Mouse (Mus musculus): Measurements from ENCODE around the gene Mknk2. TPM values are rescaled to one million over a fixed set of nuclear protein-coding genes. Genes with fewer than 3 reads are reported as not detected.
A peak's percentile ranks its signal among the peaks of the same experiment; 100 is the strongest.

Mknk2 gene
- polyA plus RNA-seq, 1 experiment from 2014 or later, result 78.7 TPM

DNA sequence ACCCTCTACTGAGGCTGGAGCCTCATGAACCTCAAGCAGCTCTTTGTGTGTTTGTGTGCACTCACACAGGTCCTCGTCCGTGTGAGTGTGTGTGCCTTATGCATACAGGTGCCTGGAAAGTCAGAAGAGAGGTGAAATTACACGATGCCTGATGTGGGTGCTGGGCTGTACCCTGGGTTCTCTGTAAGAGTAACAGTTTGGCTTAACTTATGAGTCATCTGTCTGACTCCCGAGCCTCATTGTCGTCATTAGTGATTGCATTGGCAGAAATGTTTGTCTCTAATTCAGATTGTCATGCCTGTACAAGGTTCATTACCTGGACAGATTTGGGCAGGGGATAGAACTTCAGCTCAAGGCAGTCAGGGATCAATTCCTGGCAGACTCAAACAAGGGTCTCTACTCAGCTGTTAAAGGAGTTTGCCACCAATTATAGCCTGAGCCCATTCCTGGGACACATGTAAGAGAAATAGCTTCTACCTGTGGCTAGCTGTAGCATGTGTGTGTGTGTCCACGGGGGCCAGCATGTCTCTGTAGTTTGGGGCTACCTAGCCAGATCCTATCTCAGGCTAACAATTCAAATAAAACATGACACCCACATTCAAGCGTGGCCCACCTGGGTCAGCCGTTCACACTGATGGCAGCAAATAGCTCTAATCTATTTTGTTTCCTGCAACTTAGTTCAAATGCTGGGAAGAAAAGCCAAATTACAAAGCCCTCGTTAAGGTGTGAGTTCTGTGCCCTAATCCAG is 610 bp downstream of the Mknk2 start:
- WGBS, result 24% methylated on average over 9 of the region's 9 CpGs
- Histone ChIP-seq H3K4me1 (peaks cover 67% of the 10 kb centered on the region), H3K27ac (replicated peaks) (peak overlapping the region; percentile 100), H3K36me3 (peaks cover 16% of the 10 kb centered on the region), H3K4me2 (peak overlapping the region; percentile 97), H3K27me3 (replicated peaks) (no peaks in the 10 kb centered on the region), H3K9ac (peak overlapping the region; percentile 93), H3K9me3 (no peaks in the 10 kb centered on the region), H3K4me3 (peak overlapping the region; percentile 100)
- ATAC-seq (ENCODE audit: extremely low read depth, insufficient number of reproducible peaks, low FRiP score, low TSS enrichment), result no peak

GRCm38 (mm10) chr10:80676198-80676928 is 1.5 kb downstream of the Mknk2 start:
- Histone ChIP-seq H3K27ac (replicated peaks) (peak overlapping the region; percentile 100), H3K27me3 (replicated peaks) (no peaks in the 10 kb centered on the region), H3K4me1 (peaks cover 76% of the 10 kb centered on the region), H3K9me3 (no peaks in the 10 kb centered on the region), H3K9ac (peak overlapping the region; percentile 100), H3K36me3 (peaks cover 25% of the 10 kb centered on the region), H3K4me3 (peak overlapping the region; percentile 100), H3K4me2 (peak overlapping the region; percentile 97)
- under 1% methylated on average over 70 of the region's 78 CpGs for WGBS
- peak; percentile 81 for ATAC-seq (ENCODE audit: extremely low read depth, insufficient number of reproducible peaks, low FRiP score, low TSS enrichment)

DNA sequence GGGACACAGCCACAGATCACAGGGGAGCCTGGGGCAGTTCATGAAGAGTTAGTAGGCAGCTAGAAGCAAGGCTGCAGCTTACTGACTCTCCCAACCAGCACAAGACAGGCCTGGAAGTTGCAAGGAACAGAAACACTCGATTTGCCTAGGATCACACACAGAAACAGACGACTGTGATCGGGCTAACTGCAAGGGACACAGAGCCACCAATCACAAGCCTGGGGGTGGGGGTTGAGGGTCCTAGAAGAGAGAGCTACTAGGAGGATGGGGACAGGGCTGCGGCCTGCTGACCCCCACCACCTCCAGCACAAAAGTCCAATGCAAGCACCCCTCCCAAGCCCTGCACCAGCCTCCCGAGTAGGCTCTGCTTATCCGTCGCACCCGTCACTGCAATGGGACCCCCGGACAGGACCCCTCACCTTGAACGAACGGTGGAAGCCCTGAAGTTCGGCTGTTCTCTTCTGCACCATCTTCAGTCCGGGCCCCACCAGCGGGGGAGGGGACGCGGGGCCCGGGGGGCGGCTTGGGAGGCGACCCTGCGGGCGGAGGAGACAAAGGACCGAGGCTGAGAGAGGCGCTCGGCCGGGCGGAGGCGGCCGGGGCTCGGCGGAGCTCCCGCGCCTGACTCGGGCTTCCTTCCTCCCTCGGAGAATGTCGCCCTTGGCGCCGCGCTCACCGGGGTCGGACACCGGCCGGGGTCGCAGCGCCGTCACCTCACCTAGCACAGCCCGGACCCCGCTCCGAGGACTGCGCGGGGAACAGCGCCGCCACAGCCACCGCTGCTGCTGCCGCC is 2.3 kb downstream of the Mknk2 start:
- H3K4me3 ChIP-seq, result peak overlapping the region; percentile 100
- H3K36me3 ChIP-seq, result peaks cover 33% of the 10 kb centered on the region
- no peak; the same call in 1 of the 2 replicates for ATAC-seq (ENCODE audit: extremely low read depth, insufficient number of reproducible peaks, low FRiP score, low TSS enrichment)
- peak overlapping the region; percentile 100 for H3K27ac ChIP-seq (replicated peaks)
- H3K9ac ChIP-seq, result peak overlapping the region; percentile 100
- H3K4me1 ChIP-seq, result peaks cover 81% of the 10 kb centered on the region
- H3K27me3 ChIP-seq (replicated peaks), result no peaks in the 10 kb centered on the region
- H3K9me3 ChIP-seq, result no peaks in the 10 kb centered on the region
- peak overlapping the region; percentile 97 for H3K4me2 ChIP-seq
- WGBS, result 0% methylated on average over 36 of the region's 54 CpGs

DNA sequence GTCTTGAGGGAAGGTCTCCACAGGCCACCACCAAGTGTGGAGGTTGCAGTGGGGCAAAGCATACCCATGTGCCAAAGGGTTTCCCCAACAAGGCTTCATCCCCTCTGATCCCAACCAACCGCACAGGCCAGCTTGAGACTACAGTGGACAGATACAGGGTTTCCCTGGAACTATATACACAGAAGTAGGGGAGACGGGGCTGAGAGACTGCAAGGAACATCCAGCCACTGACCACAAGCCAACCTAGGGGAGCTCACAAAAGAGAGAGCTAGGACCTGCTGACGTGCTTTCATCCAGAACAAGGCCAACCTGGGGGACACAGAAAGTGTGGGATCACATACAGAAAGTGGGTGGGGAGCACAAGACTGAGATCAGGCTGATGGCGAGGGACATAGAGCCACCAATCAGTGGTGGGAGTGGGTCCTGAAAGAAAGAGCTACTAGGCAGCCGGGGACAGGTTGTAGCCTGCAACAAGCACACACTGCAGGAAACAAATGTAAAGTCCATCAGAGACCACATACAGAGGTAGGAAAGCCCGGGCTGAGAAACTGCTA is 3.0 kb downstream of the Mknk2 start:
- H3K36me3 ChIP-seq, result peaks cover 39% of the 10 kb centered on the region
- 19% methylated on average over 6 of the region's 6 CpGs for WGBS
- peak overlapping the region; percentile 100 for H3K27ac ChIP-seq (replicated peaks)
- H3K4me3 ChIP-seq, result peak overlapping the region; percentile 100
- no peaks in the 10 kb centered on the region for H3K27me3 ChIP-seq (replicated peaks)
- no peak for ATAC-seq (ENCODE audit: extremely low read depth, insufficient number of reproducible peaks, low FRiP score, low TSS enrichment)
- H3K9ac ChIP-seq, result peak overlapping the region; percentile 100
- H3K4me1 ChIP-seq, result peaks cover 80% of the 10 kb centered on the region
- peak overlapping the region; percentile 97 for H3K4me2 ChIP-seq
- H3K9me3 ChIP-seq, result no peaks in the 10 kb centered on the region

GRCm38 (mm10) chr10:80674161-80674711 is 3.7 kb downstream of the Mknk2 start:
- 47% methylated on average over 5 of the region's 5 CpGs for WGBS
- Histone ChIP-seq H3K9me3 (no peaks in the 10 kb centered on the region), H3K4me2 (peak overlapping the region; percentile 97), H3K4me1 (peaks cover 73% of the 10 kb centered on the region), H3K9ac (peak overlapping the region; percentile 100), H3K27me3 (replicated peaks) (no peaks in the 10 kb centered on the region), H3K36me3 (peaks cover 46% of the 10 kb centered on the region), H3K27ac (replicated peaks) (peak overlapping the region; percentile 100), H3K4me3 (peak overlapping the region; percentile 100)
- ATAC-seq (ENCODE audit: extremely low read depth, insufficient number of reproducible peaks, low FRiP score, low TSS enrichment), result no peak

DNA sequence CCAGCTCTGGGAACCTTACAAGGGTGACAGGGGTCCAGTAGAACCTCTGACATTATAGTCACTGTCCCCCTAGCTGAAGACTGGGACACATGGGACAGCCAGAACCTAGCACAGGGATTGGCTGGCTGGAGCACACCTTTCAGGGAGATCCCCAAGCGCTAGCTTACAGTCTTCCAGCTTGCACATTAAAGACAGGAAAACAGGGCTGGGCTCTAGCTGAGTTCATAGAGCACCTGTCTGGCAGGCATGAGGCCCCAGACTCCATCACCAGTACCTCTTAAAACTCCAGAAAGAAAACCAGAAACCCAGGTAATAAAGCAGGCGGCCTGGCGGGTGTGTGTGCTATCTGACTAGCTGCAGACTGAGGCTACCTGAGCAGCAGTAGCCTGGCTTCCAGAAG is 4.2 kb downstream of the Mknk2 start:
- H3K27ac ChIP-seq (replicated peaks), result no peak overlapping the region
- ATAC-seq (ENCODE audit: extremely low read depth, insufficient number of reproducible peaks, low FRiP score, low TSS enrichment), result no peak
- H3K4me1 ChIP-seq, result peaks cover 68% of the 10 kb centered on the region

DNA sequence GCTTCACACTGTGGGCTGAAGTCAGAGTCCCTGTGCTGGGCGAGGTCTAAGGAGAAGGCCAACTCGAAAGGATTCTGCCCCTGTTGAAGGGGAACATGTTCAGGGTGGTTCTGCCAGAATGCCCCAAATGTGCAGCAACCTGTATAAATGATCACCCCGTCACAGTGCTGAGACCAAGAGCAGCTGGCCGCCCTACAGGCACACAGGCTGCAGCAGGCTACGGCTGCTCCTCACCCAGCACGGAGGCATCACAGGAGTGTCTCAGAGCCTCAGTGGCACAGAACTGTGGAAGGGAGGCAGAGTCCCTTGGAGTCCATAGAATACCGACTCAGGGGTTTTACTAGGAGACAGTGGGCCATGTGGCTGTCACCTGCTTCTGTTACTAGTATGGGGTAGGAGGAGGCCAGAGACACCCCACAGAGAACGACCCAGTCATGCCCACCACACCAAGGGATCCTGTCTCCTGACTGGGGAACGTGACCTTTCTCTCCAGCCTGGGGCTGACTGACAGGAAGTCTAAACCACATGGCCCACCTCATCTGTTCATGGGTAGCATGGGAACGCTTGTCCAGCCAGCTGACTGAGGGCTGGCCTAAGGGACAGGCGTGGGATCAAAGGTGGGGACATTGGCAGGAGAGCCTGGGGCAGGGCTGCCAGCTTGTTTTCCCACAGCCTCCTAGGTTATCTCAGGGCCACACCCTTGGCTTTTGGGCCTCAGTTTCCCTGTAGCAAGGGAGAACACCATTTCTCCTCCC is 5.8 kb downstream of the Mknk2 start:
- H3K36me3 ChIP-seq, result peaks cover 67% of the 10 kb centered on the region
- H3K4me1 ChIP-seq, result peaks cover 52% of the 10 kb centered on the region
- whole genome bisulfite sequencing, result 85% methylated on average over 11 of the region's 11 CpGs
- H3K9me3 ChIP-seq, result no peaks in the 10 kb centered on the region
- no peaks in the 10 kb centered on the region for H3K27me3 ChIP-seq (replicated peaks)
- peak overlapping the region; percentile 100; the same call in 1 of the 2 replicates for H3K9ac ChIP-seq
- H3K4me3 ChIP-seq, result no peak overlapping the region; the same call in 1 of the 2 replicates
- ATAC-seq (ENCODE audit: extremely low read depth, insufficient number of reproducible peaks, low FRiP score, low TSS enrichment), result no peak
- H3K27ac ChIP-seq (replicated peaks), result no peak overlapping the region
- peak overlapping the region; percentile 97; the same call in 1 of the 2 replicates for H3K4me2 ChIP-seq

More for the DNA sequence above, 4.2 kb downstream of the Mknk2 start:
- Histone ChIP-seq H3K9me3 (no peaks in the 10 kb centered on the region), H3K4me3 (peak overlapping the region; percentile 100), H3K9ac (peak overlapping the region; percentile 100), H3K4me2 (peak overlapping the region; percentile 97), H3K36me3 (peaks cover 52% of the 10 kb centered on the region), H3K27me3 (replicated peaks) (no peaks in the 10 kb centered on the region)
- 90% methylated on average over 3 of the region's 3 CpGs for WGBS

- ATAC-seq (ENCODE audit: extremely low read depth, insufficient number of reproducible peaks, low FRiP score, low TSS enrichment), result no peak
- Histone ChIP-seq H3K9ac (no peak overlapping the region), H3K9me3 (no peaks in the 10 kb centered on the region), H3K36me3 (peaks cover 76% of the 10 kb centered on the region), H3K27ac (replicated peaks) (no peak overlapping the region), H3K4me2 (no peak overlapping the region), H3K4me1 (peaks cover 54% of the 10 kb centered on the region), H3K4me3 (no peak overlapping the region), H3K27me3 (replicated peaks) (no peaks in the 10 kb centered on the region)
- 87% methylated on average over 4 of the region's 4 CpGs for WGBS
These were observed 6.7 kb downstream of the Mknk2 start for GRCm38 (mm10) chr10:80671251-80671650.

DNA sequence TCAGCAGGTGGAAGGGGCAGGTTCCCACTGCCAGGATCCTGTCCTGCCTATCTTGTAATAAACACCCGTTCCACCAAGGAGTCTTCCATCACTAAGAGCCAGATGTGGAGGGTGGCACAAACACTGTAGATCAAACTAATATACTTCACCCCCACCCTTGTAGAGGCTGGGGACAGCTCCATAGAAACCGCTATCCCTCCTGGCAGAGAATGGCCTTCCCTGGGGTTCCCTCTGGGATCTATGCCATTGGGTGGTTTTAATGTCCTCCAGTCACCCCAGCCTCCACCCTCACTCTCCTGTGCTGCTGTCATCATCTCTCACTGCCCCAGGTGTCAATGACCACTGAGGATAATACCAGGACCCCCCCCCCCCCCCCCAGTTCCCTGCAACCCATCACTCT is 7.4 kb downstream of the Mknk2 start:
- Histone ChIP-seq H3K4me3 (no peak overlapping the region), H3K36me3 (peaks cover 83% of the 10 kb centered on the region), H3K9me3 (no peaks in the 10 kb centered on the region), H3K9ac (no peak overlapping the region), H3K4me1 (peaks cover 61% of the 10 kb centered on the region), H3K27ac (replicated peaks) (no peak overlapping the region), H3K4me2 (no peak overlapping the region), H3K27me3 (replicated peaks) (no peaks in the 10 kb centered on the region)
- ATAC-seq (ENCODE audit: extremely low read depth, insufficient number of reproducible peaks, low FRiP score, low TSS enrichment), result no peak
- WGBS, result 89% methylated on average over 2 of the region's 2 CpGs

DNA sequence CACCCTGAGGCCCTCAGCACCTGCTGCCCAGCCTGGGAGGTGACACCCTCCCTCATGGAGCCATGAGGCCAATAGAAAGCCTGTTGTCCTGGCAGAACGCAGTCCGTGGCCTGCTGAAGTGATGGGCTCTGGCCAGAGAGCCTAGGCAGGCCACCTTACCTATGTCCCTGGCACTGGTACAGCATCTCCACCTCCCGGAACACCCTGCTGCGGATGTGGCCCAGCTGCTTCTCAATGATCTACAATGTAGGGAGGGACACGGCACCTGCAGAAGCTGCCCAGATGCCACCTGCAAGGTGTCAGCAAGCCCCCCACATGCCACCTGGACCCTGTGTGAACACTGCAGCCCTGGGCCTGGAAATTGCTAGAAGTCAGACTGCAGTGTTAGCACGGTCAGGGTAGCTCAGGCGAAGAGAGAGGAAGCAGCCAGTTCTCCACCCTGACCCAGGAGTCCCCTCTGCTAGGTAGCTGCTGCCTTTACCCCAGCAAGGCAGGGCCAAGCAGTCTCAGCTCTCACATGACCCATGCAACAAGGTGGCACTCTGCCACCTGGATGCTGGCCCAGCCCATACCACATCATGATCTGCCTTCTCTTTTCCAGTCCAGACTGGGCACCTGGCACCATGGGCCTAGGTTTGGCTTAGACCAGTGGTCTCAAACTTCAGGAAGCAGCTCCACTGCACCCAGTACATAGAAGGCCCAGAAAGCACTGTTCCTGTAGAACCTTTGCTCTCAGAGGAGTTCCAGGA is 8.0 kb downstream of the Mknk2 start:
- H3K27me3 ChIP-seq (replicated peaks), result no peaks in the 10 kb centered on the region
- H3K4me2 ChIP-seq, result no peak overlapping the region
- no peaks in the 10 kb centered on the region for H3K9me3 ChIP-seq
- no peak for ATAC-seq (ENCODE audit: extremely low read depth, insufficient number of reproducible peaks, low FRiP score, low TSS enrichment)
- 94% methylated on average over 7 of the region's 7 CpGs for WGBS
- no peak overlapping the region for H3K9ac ChIP-seq
- no peak overlapping the region for H3K27ac ChIP-seq (replicated peaks)
- peaks cover 63% of the 10 kb centered on the region for H3K4me1 ChIP-seq
- peaks cover 85% of the 10 kb centered on the region for H3K36me3 ChIP-seq
- H3K4me3 ChIP-seq, result no peak overlapping the region

Data from heart, embryonic 13.5 days (tissue).